Mouse (Mus musculus) erythroblast, embryonic 14.5 days (primary cell): Measurements from ENCODE around the gene Fam151b.

ENCODE experiments used
- GATA1 ChIP-seq: IDR thresholded peaks from 2 replicates; pipeline ENCODE4 v1.6.1; 2012; ENCODE audit warnings: low read length, inconsistent platforms, mixed read lengths
- TAL1 ChIP-seq: IDR thresholded peaks from 3 replicates; pipeline ENCODE4 v1.6.1; 2012; ENCODE audit warnings: low read length, inconsistent platforms, mixed read lengths

DNA sequence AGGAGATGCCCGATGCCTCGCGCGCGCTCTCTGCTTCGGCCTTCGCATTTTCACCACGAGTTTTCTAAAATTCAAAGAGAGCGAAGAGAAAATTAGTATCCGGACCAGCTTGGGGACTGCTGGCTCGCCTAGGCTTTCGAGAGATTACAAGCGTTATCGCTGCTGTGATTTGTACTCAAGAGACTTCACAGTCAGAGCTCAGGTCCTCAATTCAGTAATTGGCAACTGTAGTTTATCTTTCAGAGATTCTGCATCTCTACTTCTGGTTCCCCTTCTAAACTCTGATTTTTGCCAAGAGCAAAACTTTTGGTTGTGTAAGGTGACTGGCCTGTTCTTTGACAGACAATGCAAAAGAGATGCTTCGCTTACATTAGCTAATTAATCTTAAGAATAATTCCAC is 47.4 kb upstream of the Fam151b start:
- TF ChIP-seq GATA1 (no peak), TAL1 (no peak)
